Mouse (Mus musculus) hindbrain, embryonic 14.5 days (tissue): ENCODE data around the gene Kif26b. TPM values are rescaled to one million over a fixed set of nuclear protein-coding genes. Genes with fewer than 3 reads are reported as not detected.

Source experiments
- ATAC-seq: fragments of 200-750 bp; cut with Nextera tagmentation; 2 replicates; pipeline ENCODE4 v1.8.0; 2017; ENCODE audit warnings: moderate number of reproducible peaks, mild to moderate bottlenecking, moderate TSS enrichment, moderate library complexity; ENCODE audit not compliant: low FRiP score
- DNase-seq: peaks from one replicate; pipeline ENCODE4 v3.0.0-alpha.2; 2015; ENCODE audit warnings: low spot score
- H3K27ac ChIP-seq: fragments of 300-500 bp; sonication (generic); 2 replicates; pipeline ENCODE4 v1.5.1; 2014; ENCODE audit warnings: mild to moderate bottlenecking, moderate library complexity
- H3K27me3 ChIP-seq: fragments of 300-500 bp; sonication (generic); 2 replicates; pipeline ENCODE4 v1.6.1; 2014; ENCODE audit warnings: mild to moderate bottlenecking, low read length, mixed read lengths; ENCODE audit not compliant: control insufficient read depth, insufficient read depth
- H3K36me3 ChIP-seq: fragments of 300-500 bp; sonication (generic); replicated peaks from 2 replicates; pipeline ENCODE4 v1.6.1; 2014; ENCODE audit not compliant: control insufficient read depth, insufficient read depth
- H3K4me1 ChIP-seq: fragments of 300-500 bp; sonication (generic); replicated peaks from 2 replicates; pipeline ENCODE4 v1.6.1; 2014; ENCODE audit warnings: antibody characterized with exemption, low read length, mixed read lengths; ENCODE audit not compliant: control insufficient read depth, insufficient read depth
- H3K4me2 ChIP-seq: fragments of 300-500 bp; sonication (generic); replicated peaks from 2 replicates; pipeline ENCODE4 v1.6.1; 2014; ENCODE audit warnings: mild to moderate bottlenecking, moderate library complexity
- H3K4me3 ChIP-seq: fragments of 300-500 bp; sonication (generic); replicated peaks from 2 replicates; pipeline ENCODE4 v1.5.1; 2014; ENCODE audit warnings: mild to moderate bottlenecking, low read length
- H3K9ac ChIP-seq: fragments of 300-500 bp; sonication (generic); 2 replicates; pipeline ENCODE4 v1.6.1; 2014
- H3K9me3 ChIP-seq: fragments of 300-500 bp; sonication (generic); 2 replicates; pipeline ENCODE4 v1.6.1; 2016; ENCODE audit warnings: low read length; ENCODE audit not compliant: control insufficient read depth
- WGBS: fragments of 180-500 bp; shearing (Covaris S2); extraction: QIAGEN DNeasy Blood & Tissue Kit; methylation state at CpG from one replicate; pipeline ENCODE4 v1.1.7; 2014; 5-methylcytosine and 5-hydroxymethylcytosine counted together
- polyA plus RNA-seq: library from polyadenylated mRNA; unstranded; fragments of >200 nt; fragmentation: Nextera tagmentation; extraction: Ambion mirVana; gene quantifications from 2 replicates; pipeline ENCODE4 v1.2.1, GENCODE M21; 2014

Gene Kif26b
- polyA plus RNA-seq, 1 experiment from 2014 or later = 15.8 TPM

- no peaks in the 10 kb centered on the region for H3K36me3 ChIP-seq
- H3K4me3 ChIP-seq = no peak overlapping the region
- ATAC-seq = peak; percentile 68
- no peaks in the 10 kb centered on the region for H3K4me1 ChIP-seq
- H3K9ac ChIP-seq = no peak overlapping the region
- peak; percentile 94 for DNase-seq
- no peaks in the 10 kb centered on the region for H3K27me3 ChIP-seq
- no peak overlapping the region for H3K27ac ChIP-seq
- 36% methylated on average over 7 of the region's 7 CpGs for WGBS
- H3K4me2 ChIP-seq = no peak overlapping the region
- H3K9me3 ChIP-seq = no peaks in the 10 kb centered on the region
These were observed 431.2 kb downstream of the Kif26b start for GRCm38 (mm10) chr1:178960015-178960559.

DNA sequence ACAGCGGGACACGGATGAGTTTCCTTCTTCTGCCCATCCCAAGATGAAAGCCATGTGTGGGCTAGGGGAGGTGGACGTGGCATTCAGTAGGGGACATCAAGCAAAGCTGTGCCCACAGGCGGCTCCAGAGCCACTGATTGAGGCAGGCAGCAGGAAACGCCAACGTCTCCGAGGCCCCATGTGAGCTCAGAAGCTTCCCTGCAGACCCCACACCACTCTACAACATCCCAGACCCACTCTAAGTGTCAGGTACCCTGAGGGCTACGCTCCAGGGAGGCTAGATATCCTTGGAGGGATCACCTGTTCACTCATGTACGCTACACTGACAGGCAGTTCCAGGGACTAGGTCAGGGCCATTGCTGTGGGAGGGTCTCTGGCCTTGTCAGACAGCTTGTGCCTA, 432.7 kb downstream of the Kif26b start:
- no peaks in the 10 kb centered on the region for H3K36me3 ChIP-seq
- no peak overlapping the region for H3K9ac ChIP-seq
- no peak for ATAC-seq
- 74% methylated on average over 9 of the region's 9 CpGs for WGBS
- no peaks in the 10 kb centered on the region for H3K27me3 ChIP-seq
- no peak overlapping the region for H3K4me3 ChIP-seq
- no peaks in the 10 kb centered on the region for H3K9me3 ChIP-seq
- no peak for DNase-seq
- H3K4me1 ChIP-seq = no peaks in the 10 kb centered on the region
- H3K27ac ChIP-seq = no peak overlapping the region
- H3K4me2 ChIP-seq = no peak overlapping the region

DNA sequence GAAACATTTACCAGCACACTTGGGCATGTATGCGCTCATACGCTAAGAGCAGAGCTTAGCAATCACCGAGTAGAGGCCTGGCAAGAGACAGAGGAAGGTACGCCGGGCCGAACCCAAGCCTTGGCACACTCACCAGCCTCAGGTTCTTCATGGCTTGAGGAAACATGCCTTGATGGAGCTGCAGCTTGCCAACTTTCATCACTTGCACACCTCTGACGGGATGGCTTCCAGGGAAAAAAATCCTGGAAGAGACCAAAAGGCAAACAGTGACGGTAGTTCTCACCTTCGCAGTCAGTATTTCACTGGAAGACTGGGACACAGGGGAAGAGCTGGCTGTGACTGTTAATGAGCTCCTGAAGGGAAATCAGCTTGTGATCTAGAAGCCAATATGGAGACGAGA, 443.1 kb downstream of the Kif26b start:
- 92% methylated on average over 10 of the region's 10 CpGs for WGBS
- no peak overlapping the region for H3K4me3 ChIP-seq
- H3K4me1 ChIP-seq = no peaks in the 10 kb centered on the region
- H3K27ac ChIP-seq = no peak overlapping the region
- H3K4me2 ChIP-seq = no peak overlapping the region
- H3K9me3 ChIP-seq = no peaks in the 10 kb centered on the region
- ATAC-seq (no peak), DNase-seq (no peak)
- no peaks in the 10 kb centered on the region for H3K27me3 ChIP-seq
- H3K36me3 ChIP-seq = no peaks in the 10 kb centered on the region
- no peak overlapping the region for H3K9ac ChIP-seq

GRCm38 (mm10) chr1:178978617-178979245, 449.8 kb downstream of the Kif26b start:
- H3K9ac ChIP-seq = no peak overlapping the region
- WGBS = 62% methylated on average over 8 of the region's 8 CpGs

DNA sequence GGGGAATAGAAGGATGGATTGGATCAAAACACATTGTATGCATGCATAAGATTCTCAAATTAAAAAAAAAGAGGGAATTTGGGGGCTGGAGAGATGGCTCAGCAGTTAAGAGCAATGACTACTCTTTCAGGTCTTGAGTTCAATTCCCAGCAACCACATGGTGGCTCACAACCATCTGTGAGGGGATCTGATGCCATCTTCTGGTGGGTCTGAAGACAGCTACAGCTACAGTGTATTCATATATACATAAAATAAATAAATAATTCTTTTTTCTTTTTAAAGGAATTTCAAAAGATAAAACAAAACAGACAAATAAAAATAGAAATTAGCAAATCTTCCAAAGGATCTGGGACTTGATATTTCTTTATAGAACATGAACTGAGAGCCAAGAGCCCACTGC, 451.3 kb downstream of the Kif26b start:
- H3K27me3 ChIP-seq = no peaks in the 10 kb centered on the region
- DNase-seq = no peak
- no peak overlapping the region for H3K4me3 ChIP-seq
- no peak overlapping the region for H3K4me2 ChIP-seq
- no peak overlapping the region for H3K27ac ChIP-seq
- H3K9ac ChIP-seq = no peak overlapping the region
- H3K36me3 ChIP-seq = no peaks in the 10 kb centered on the region
- H3K9me3 ChIP-seq = no peaks in the 10 kb centered on the region
- ATAC-seq = no peak
- no peaks in the 10 kb centered on the region for H3K4me1 ChIP-seq

More at GRCm38 (mm10) chr1:178978617-178979245, 449.8 kb downstream of the Kif26b start:
- Histone ChIP-seq H3K27ac (no peak overlapping the region), H3K4me3 (no peak overlapping the region), H3K9me3 (no peaks in the 10 kb centered on the region), H3K36me3 (no peaks in the 10 kb centered on the region), H3K27me3 (no peaks in the 10 kb centered on the region), H3K4me1 (no peaks in the 10 kb centered on the region), H3K4me2 (no peak overlapping the region)
- ATAC-seq (no peak), DNase-seq (no peak)

DNA sequence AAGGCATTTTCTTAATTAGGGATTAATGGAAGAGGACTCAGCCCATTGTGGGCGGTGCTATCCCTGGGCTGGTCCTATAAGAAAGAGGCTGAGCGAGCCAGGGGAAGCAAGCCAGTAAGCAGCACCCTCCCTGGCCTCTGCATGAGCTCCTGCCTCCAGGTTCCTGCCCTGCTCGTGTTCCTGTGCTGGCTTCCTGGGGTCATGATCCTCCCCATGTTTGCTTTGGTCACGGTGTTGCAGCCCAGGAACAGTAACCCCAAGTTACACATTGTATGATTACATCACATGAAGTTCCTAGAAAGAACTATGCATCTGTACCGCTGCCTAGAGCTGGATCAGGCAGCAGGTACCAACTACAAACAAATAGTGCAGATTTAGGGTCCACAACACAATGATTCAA, 452.7 kb downstream of the Kif26b start:
- Histone ChIP-seq H3K4me1 (no peaks in the 10 kb centered on the region), H3K4me2 (no peak overlapping the region), H3K4me3 (no peak overlapping the region), H3K36me3 (no peaks in the 10 kb centered on the region), H3K27me3 (no peaks in the 10 kb centered on the region), H3K27ac (no peak overlapping the region), H3K9ac (no peak overlapping the region), H3K9me3 (no peaks in the 10 kb centered on the region)
- 71% methylated on average over 5 of the region's 5 CpGs for WGBS
- no peak for ATAC-seq
- DNase-seq = no peak

- H3K4me2 ChIP-seq = no peak overlapping the region
- no peaks in the 10 kb centered on the region for H3K36me3 ChIP-seq
- 0 out of 2 replicates have a peak overlapping the region, but pooled peaks have one; percentile 74 for H3K27ac ChIP-seq
- H3K4me3 ChIP-seq = no peak overlapping the region
- no peaks in the 10 kb centered on the region for H3K9me3 ChIP-seq
- 84% methylated on average over 1 of the region's 1 CpGs for WGBS
- peaks cover 11% of the 10 kb centered on the region; the same call in 1 of the 2 replicates for H3K4me1 ChIP-seq
- no peak for DNase-seq
- no peaks in the 10 kb centered on the region for H3K27me3 ChIP-seq
- H3K9ac ChIP-seq = no peak overlapping the region
- no peak for ATAC-seq
These were observed 459.3 kb downstream of the Kif26b start for GRCm38 (mm10) chr1:178988176-178988575.

Other genes starting within 250 kb of the Kif26b start
- 102 and 134 TPM in 2 replicates for gene Cox20, start 210.0 kb upstream of the Kif26b start, polyA plus RNA-seq
- 313 and 339 TPM in 2 replicates for gene Hnrnpu, start 191.3 kb upstream of the Kif26b start, polyA plus RNA-seq
- 8.8 and 11.2 TPM in 2 replicates for gene Efcab2, start 123.0 kb upstream of the Kif26b start, polyA plus RNA-seq